Mouse (Mus musculus): ENCODE results near the gene Npdc1.

Npdc1 gene

GRCm38 (mm10) chr2:25399051-25399450 is at the start of gene Npdc1:
Gene Npdc1, plus strand, starts transcription at chr2:25399351.
- no peak for DNase-seq (ENCODE audit: low spot score in 2 of 2)

GRCm38 (mm10) chr2:25349499-25349898 is 49.7 kb upstream of the Npdc1 start:
- no peak for DNase-seq (ENCODE audit: low spot score in 2 of 2)

DNA sequence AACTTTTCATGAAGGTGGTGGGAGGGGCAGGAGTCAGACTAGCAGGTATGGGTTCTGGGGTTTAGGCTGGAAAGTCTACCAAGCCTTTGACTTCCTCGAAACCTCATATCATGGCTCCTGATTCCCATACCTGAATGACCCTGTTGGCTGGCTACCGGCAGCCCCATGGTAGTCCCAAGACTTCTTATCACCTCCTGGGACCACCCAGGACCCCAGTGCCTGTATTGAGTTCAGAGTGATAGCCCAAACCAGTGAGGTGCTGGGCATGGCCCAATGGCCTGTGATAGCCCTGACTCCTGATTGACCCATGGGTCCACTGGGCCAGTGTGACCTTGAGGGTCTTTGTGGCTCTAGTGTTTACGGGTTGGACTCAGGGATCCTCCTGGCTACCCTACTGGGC is 48.5 kb upstream of the Npdc1 start:
- no peak for DNase-seq (ENCODE audit: low spot score in 2 of 2)

GRCm38 (mm10) chr2:25354211-25354610 is 44.9 kb upstream of the Npdc1 start:
- no peak for DNase-seq (ENCODE audit: low spot score in 2 of 2)

- no peak for DNase-seq (ENCODE audit: low spot score in 2 of 2)
Measured at GRCm38 (mm10) chr2:25355419-25356066, 43.6 kb upstream of the Npdc1 start.

GRCm38 (mm10) chr2:25356208-25357079 is 42.7 kb upstream of the Npdc1 start, which contains the start of gene Dpp7:
Gene Dpp7, minus strand, starts transcription at chr2:25356359.
- peak; percentile 56 to 69 for DNase-seq (ENCODE audit: low spot score in 2 of 2)

- DNase-seq (ENCODE audit: low spot score in 2 of 2), result no peak
Measured at GRCm38 (mm10) chr2:25359848-25360247, 39.3 kb upstream of the Npdc1 start.

DNA sequence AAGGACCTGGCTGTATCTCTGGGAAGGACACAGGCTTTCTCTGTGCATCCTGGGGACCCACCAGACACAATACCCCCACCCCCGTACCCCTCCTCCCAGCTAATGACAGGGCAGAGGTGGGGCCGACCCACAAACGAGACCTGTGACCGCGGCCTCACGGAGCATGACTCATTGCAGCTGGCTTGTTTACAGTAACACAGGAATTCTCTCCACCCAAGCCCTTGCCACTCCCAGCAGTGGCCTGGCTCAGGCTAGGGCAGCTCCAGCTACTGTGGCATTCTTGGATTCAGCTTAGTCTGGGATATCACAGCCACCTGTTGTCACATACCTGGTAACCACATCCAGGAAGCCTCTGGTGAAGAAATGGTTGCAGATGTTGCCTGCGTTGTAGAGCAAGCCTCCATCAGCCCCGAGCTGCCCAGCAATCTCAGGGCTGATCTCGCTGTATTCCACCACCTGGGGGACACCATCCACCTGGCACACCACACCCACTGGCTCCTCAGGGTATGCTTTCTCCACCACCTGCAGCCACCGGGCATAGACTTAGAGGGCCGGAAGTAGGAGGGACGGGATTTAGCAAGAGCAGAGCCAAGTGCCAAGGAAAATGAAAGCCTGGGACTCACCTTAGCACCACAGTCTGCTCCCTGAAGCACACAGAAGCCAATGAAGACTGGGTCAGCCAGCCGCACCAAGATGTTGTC is 35.5 kb upstream of the Npdc1 start:
- peak in 1 of 2 experiments; percentile 56 for DNase-seq (ENCODE audit: low spot score in 2 of 2)

GRCm38 (mm10) chr2:25364313-25364712 is 34.8 kb upstream of the Npdc1 start:
- no peak for DNase-seq (ENCODE audit: low spot score in 2 of 2)

DNA sequence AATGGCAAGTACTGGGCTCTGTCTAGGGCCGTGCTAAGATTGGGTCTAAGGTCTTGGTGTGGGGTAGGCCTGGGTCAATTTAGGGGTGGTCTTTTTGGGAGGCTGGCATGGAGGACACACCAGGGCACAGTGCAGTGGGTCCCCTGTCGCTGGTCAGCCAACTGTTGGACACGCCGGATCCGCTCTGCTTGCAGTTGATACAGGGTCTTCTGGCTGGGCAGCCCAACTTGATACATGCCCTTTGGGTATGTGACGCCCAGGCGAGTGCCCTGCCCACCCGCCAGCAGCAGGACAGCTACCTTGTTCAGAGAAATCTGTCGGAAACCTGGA is 34.4 kb upstream of the Npdc1 start:
- DNase-seq (ENCODE audit: low spot score in 2 of 2), result no peak

- peak; percentile 60 to 82 for DNase-seq (ENCODE audit: low spot score in 2 of 2)
Measured at GRCm38 (mm10) chr2:25365091-25365761, 33.9 kb upstream of the Npdc1 start, which contains the start of gene Uap1l1. Gene Uap1l1, minus strand, starts transcription at chr2:25365682.

- no peak for DNase-seq (ENCODE audit: low spot score in 2 of 2)
Measured at GRCm38 (mm10) chr2:25369996-25370395, 29.2 kb upstream of the Npdc1 start.

- peak in 1 of 2 experiments; percentile 73 for DNase-seq (ENCODE audit: low spot score in 2 of 2)
Measured at GRCm38 (mm10) chr2:25371764-25372643, 27.1 kb upstream of the Npdc1 start, which contains the start of gene Sapcd2. Gene Sapcd2, plus strand, starts transcription at chr2:25372321.

DNA sequence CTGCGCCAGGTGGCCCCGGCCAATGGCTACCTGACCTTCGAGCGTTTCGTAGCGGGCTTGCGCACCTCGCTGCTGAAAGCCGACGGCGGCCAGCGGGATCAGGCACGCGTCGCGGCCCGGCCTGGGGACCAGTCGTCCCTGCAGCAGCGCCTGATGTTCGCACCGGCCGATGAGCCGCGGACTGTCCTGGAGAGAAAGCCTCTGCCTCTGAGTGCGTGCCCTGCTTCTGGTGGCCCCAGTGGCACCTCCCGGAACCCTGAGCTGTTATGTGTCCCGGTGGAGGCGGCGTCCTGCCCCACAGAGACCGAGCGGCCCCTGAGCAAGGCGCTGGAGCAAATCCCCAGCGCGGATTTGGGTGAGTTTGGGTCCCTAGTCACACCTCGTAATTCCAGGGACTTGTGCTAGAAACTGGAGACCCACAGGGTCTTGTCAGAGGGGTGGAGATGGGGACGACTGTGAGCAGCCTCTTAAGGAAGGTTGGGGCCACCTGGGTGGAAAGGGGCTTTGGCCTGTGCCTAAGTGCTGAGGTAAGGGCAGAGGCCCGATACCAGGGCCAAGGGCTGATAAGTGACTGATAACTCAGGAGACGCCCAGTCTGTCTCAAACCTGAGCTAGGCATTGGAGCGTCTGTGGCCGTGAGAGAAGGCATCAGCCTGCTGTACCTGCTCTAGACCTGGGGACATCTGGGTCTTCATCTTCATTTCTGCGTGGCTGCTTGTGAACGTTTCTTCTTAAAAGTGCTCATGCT is 26.3 kb upstream of the Npdc1 start:
- no peak for DNase-seq (ENCODE audit: low spot score in 2 of 2)

- DNase-seq (ENCODE audit: low spot score in 2 of 2), result no peak
Measured at GRCm38 (mm10) chr2:25373431-25373830, 25.7 kb upstream of the Npdc1 start.

GRCm38 (mm10) chr2:25376589-25376988 is 22.6 kb upstream of the Npdc1 start:
- peak in 1 of 2 experiments; percentile 46 for DNase-seq (ENCODE audit: low spot score in 2 of 2)

DNA sequence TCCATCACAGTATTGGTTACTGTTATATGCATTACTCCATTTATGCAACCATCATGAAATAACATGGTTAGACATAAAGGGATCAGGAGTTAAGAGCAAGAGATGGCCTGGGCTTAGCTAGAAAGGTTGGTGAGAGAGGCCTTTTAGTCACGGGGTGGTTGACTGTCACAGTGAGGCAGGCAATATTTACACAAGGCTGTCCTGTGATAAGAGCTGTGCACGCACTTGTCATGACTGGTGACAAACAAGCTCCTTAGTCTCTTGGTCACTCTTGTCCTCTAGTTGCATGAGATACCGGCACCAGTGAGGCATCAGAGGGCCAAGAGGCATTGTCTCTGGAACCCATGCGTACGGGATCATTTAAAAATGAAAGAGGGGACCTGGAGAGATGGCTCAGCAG is 14.7 kb upstream of the Npdc1 start:
- DNase-seq (ENCODE audit: low spot score in 2 of 2), result no peak

DNA sequence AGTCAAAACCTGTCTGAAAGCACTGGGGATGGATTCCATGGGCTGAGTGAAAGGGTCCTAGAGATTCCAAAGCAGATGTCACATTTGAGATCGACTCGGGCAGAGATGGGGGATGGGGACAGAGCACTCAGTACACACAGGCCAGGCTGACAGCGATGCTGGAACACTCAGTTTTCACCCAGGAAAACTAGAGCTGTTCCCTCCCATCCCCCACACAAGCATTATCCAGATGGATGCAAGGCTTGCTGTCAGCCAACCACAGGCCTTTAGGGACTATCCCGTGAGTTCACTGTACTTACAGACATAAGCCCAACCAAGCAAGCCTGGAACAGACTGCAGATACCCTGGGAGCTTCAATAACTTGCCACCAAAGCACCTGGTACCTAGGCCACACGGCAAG is 7.9 kb upstream of the Npdc1 start:
- DNase-seq (ENCODE audit: low spot score in 2 of 2), result no peak

- DNase-seq (ENCODE audit: low spot score in 2 of 2), result no peak
Measured at GRCm38 (mm10) chr2:25394281-25395221, 4.6 kb upstream of the Npdc1 start.

Data from urinary bladder, adult 18-20 months (tissue).